In the genomic region with DNA sequence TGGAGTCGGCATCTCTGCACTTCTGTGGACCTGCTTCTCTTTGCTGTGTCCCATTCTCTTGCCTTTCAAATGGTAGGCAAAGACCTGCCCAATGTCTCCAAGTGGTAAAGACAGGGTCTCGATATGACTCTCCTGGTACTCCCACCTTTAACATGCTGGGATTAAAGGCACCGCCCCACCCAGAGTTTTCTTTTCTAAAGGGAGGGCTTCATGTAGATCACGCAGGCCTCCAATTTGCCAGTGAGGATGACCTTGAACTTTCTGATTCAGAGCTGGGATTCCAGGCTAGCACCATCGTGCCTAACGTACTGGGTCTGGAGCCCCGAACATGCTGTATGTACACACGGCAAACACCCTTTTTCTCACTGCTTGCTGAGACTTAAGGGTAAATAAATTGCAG, we compare ENCODE assay signal across 8 mouse cellular contexts. TPM values are rescaled to one million over a fixed set of nuclear protein-coding genes. Genes with fewer than 3 reads are reported as not detected.
DNase-seq lines count a peak whose midpoint lies in the region; ATAC-seq and TF ChIP-seq lines count a peak whose summit lies in the region.

No protein-coding gene starts in this region.

- ATAC-seq in heart, embryonic 14.5 days (ENCODE audit: insufficient number of reproducible peaks, insufficient read depth, low FRiP score, low read depth), result no peak
- ATAC-seq in forebrain, postnatal 0 days, result no peak
- ATAC-seq in midbrain, embryonic 11.5 days (ENCODE audit: low FRiP score), result no peak
- ATAC-seq in cerebellum, adult (ENCODE audit: insufficient number of reproducible peaks, low FRiP score, low TSS enrichment), result no peak

- TF ChIP-seq POLR2A in MEL (IDR thresholded peaks at IDR 0.05; ENCODE audit: control insufficient read depth in 1 of 2, insufficient read depth in 1 of 2, low read depth in 1 of 2, low read length in 2 of 2, poor library complexity in 1 of 2), result no peak

- H3K9me3 ChIP-seq in heart, embryonic 14.5 days (ENCODE audit: control insufficient read depth, low read length), result no peaks in the 10 kb centered on the region
- no peaks in the 10 kb centered on the region for H3K9me3 ChIP-seq in MEL (replicated peaks; ENCODE audit: insufficient read depth, low read length)
- H3K9me3 ChIP-seq in forebrain, postnatal 0 days (ENCODE audit: low read length), result no peaks in the 10 kb centered on the region
- H3K9me3 ChIP-seq in midbrain, embryonic 11.5 days (ENCODE audit: control insufficient read depth, low read length), result no peaks in the 10 kb centered on the region

- H3K27me3 ChIP-seq in heart, embryonic 14.5 days (ENCODE audit: control insufficient read depth, insufficient read depth, low read length), result no peaks in the 10 kb centered on the region
- H3K27me3 ChIP-seq in MEL (ENCODE audit: control insufficient read depth in 1 of 2, insufficient read depth in 2 of 2, low read length in 2 of 2), result no peaks in the 10 kb centered on the region
- no peaks in the 10 kb centered on the region for H3K27me3 ChIP-seq in forebrain, postnatal 0 days (ENCODE audit: insufficient read depth, low read length)
- H3K27me3 ChIP-seq in midbrain, embryonic 11.5 days (ENCODE audit: control insufficient read depth, insufficient read depth, low read length), result no peaks in the 10 kb centered on the region

- H3K9ac ChIP-seq in heart, embryonic 14.5 days (ENCODE audit: low read length), result peak overlapping the region; percentile 83
- H3K9ac ChIP-seq in MEL (ENCODE audit: control insufficient read depth, low read depth, low read length, poor library complexity, severe bottlenecking), result peak overlapping the region; percentile 99
- peak overlapping the region; percentile 57 for H3K9ac ChIP-seq in forebrain, postnatal 0 days
- H3K9ac ChIP-seq in midbrain, embryonic 11.5 days (ENCODE audit: low read length), result peak overlapping the region; percentile 81

- H3K79me2 ChIP-seq in MEL (ENCODE audit: control insufficient read depth, insufficient read depth, low read length, poor library complexity), result peaks cover 63% of the 10 kb centered on the region

- TF ChIP-seq RAD21 in MEL (IDR thresholded peaks at IDR 0.05; ENCODE audit: low read depth, low read length), result no peak

- H3K27ac ChIP-seq in heart, embryonic 14.5 days (replicated peaks in 1 of 2; ENCODE audit: control insufficient read depth in 1 of 2, insufficient read depth in 1 of 2, low read depth in 2 of 2, low read length in 2 of 2), result peak overlapping the region; percentile 96
- peak overlapping the region; percentile 97 for H3K27ac ChIP-seq in MEL (ENCODE audit: control insufficient read depth, low read depth, low read length)
- 0 out of 2 replicates have a peak overlapping the region, but pooled peaks have one; percentile 69 for H3K27ac ChIP-seq in forebrain, postnatal 0 days (ENCODE audit: low read depth, low read length)
- H3K27ac ChIP-seq in midbrain, embryonic 11.5 days (ENCODE audit: low read depth, low read length), result peak overlapping the region; percentile 87; the same call in 1 of the 2 replicates

- WGBS in heart, embryonic 14.5 days, result 10% methylated on average over 8 of the region's 8 CpGs
- WGBS in forebrain, postnatal 0 days, result 6% methylated on average over 8 of the region's 8 CpGs
- 2% methylated on average over 8 of the region's 8 CpGs for WGBS in midbrain, embryonic 11.5 days

- H3K4me3 ChIP-seq in heart, embryonic 14.5 days (ENCODE audit: control insufficient read depth in 1 of 2, insufficient read depth in 1 of 2, low read depth in 1 of 2, low read length in 2 of 2), result peak overlapping the region; percentile 64 to 67
- peak overlapping the region; percentile 86 to 94 for H3K4me3 ChIP-seq in MEL (ENCODE audit: control insufficient read depth in 1 of 2, insufficient read depth in 1 of 2, low read depth in 2 of 2, low read length in 2 of 2)
- H3K4me3 ChIP-seq in forebrain, postnatal 0 days (ENCODE audit: low read depth, low read length), result peak overlapping the region; percentile 47
- peak overlapping the region; percentile 65 for H3K4me3 ChIP-seq in midbrain, embryonic 11.5 days (ENCODE audit: low read depth, low read length)

- TF ChIP-seq CTCF in MEL (IDR thresholded peaks at IDR 0.05 in 2 of 3, conservative IDR thresholded peaks at IDR 0.05 in 1 of 3; ENCODE audit: control insufficient read depth in 1 of 3, insufficient read depth in 1 of 3, low read depth in 2 of 3, low read length in 3 of 3, poor library complexity in 1 of 3, severe bottlenecking in 1 of 3), result no peak
- no peak for TF ChIP-seq CTCF in forebrain, postnatal 0 days (IDR thresholded peaks at IDR 0.05; ENCODE audit: low read depth)

- H3K4me2 ChIP-seq in heart, embryonic 14.5 days (ENCODE audit: low read length), result peak overlapping the region; percentile 91
- peak overlapping the region; percentile 91 for H3K4me2 ChIP-seq in forebrain, postnatal 0 days (ENCODE audit: low read depth)
- H3K4me2 ChIP-seq in midbrain, embryonic 11.5 days, result peak overlapping the region; percentile 95

- no peak for DNase-seq in heart, postnatal 14 days
- no peak for DNase-seq in MEL (ENCODE audit: low read depth, low spot score)
- no peak for DNase-seq in forebrain, postnatal 0 days
- no peak for DNase-seq in midbrain, embryonic 11.5 days (ENCODE audit: low spot score, missing footprints)
- DNase-seq in left cerebral cortex, adult 11 months (ENCODE audit: low spot score), result no peak
- DNase-seq in left cerebral cortex, adult 18-20 months (ENCODE audit: low spot score in 2 of 2), result no peak

- TF ChIP-seq EP300 in MEL (IDR thresholded peaks at IDR 0.05; ENCODE audit: low read depth in 1 of 2, low read length in 2 of 2), result no peak

- H3K4me1 ChIP-seq in heart, embryonic 14.5 days (ENCODE audit: control insufficient read depth in 2 of 2, insufficient read depth in 2 of 2, low read length in 2 of 2), result peaks cover 16 to 28% of the 10 kb centered on the region in 2 experiments
- H3K4me1 ChIP-seq in MEL (ENCODE audit: control insufficient read depth in 1 of 2, insufficient read depth in 2 of 2, low read length in 2 of 2), result peaks cover 5 to 10% of the 10 kb centered on the region in 2 experiments; a peak in 3 of 4 replicates
- peaks cover 8% of the 10 kb centered on the region; the same call in 1 of the 2 replicates for H3K4me1 ChIP-seq in forebrain, postnatal 0 days (ENCODE audit: insufficient read depth)
- peaks cover 30% of the 10 kb centered on the region for H3K4me1 ChIP-seq in midbrain, embryonic 11.5 days (ENCODE audit: control insufficient read depth, insufficient read depth, low read length)

- H3K36me3 ChIP-seq in heart, embryonic 14.5 days (ENCODE audit: control insufficient read depth, insufficient read depth, low read length), result peaks cover 5% of the 10 kb centered on the region
- peaks cover 7 to 20% of the 10 kb centered on the region in 2 experiments for H3K36me3 ChIP-seq in MEL (ENCODE audit: control insufficient read depth in 1 of 2, insufficient read depth in 2 of 2, low read length in 2 of 2)
- no peaks in the 10 kb centered on the region for H3K36me3 ChIP-seq in forebrain, postnatal 0 days (ENCODE audit: insufficient read depth)
- H3K36me3 ChIP-seq in midbrain, embryonic 11.5 days (ENCODE audit: control insufficient read depth, insufficient read depth, low read length), result peaks cover 1% of the 10 kb centered on the region; the same call in 1 of the 2 replicates

- intact Hi-C loops in heart, postnatal 14 days (cut with DNase I), result no loop called here

RNA-seq across cellular contexts. Expression of a gene that starts 6.1 kb away (rescaled TPM):
- polyA plus RNA-seq in heart, embryonic 14.5 days (2014; fragmentation: Nextera tagmentation; extraction: Ambion mirVana), result 218 and 223 TPM in 2 replicates
- total RNA-seq in heart, postnatal 14 days (2021), result 10 to 100 TPM; 93.9 to 97.0 TPM
- total RNA-seq in MEL (2012; rRNA removed), result 580 and 633 TPM in 2 replicates
- polyA plus RNA-seq in MEL (2012; ENCODE audit: insufficient read depth in 1 of 2, insufficient read length in 2 of 2, low read depth in 1 of 2, low replicate concordance in 2 of 2, missing spikeins in 1 of 2), result 100 to 1,000 TPM; 250 to 973 TPM
- 361 and 392 TPM in 2 replicates for total RNA-seq in forebrain, postnatal 0 days (2014; rRNA removed)
- 349 and 384 TPM in 2 replicates for polyA plus RNA-seq in forebrain, postnatal 0 days (2015; fragmentation: Nextera tagmentation; extraction: Ambion mirVana)
- 741 and 754 TPM in 2 replicates for polyA plus RNA-seq in midbrain, embryonic 11.5 days (2014; fragmentation: Nextera tagmentation; extraction: Ambion mirVana)
- 100 to 1,000 TPM; 191 to 199 TPM for total RNA-seq in left cerebral cortex, adult 18-20 months (2021)

RNA-seq across cellular contexts. Expression of a gene that starts 14.2 kb away (rescaled TPM):
- polyA plus RNA-seq in heart, embryonic 14.5 days (2014; fragmentation: Nextera tagmentation; extraction: Ambion mirVana), result 10.0 and 10.3 TPM in 2 replicates
- total RNA-seq in heart, postnatal 14 days (2021), result 10 to 100 TPM; 10.3 to 12.2 TPM
- 2.0 and 2.9 TPM in 2 replicates for total RNA-seq in MEL (2012; rRNA removed)
- polyA plus RNA-seq in MEL (2012; ENCODE audit: insufficient read depth in 1 of 2, insufficient read length in 2 of 2, low read depth in 1 of 2, low replicate concordance in 2 of 2, missing spikeins in 1 of 2), result 1 to 10 TPM in 1 of 2 experiments, not detected in 1; 5.8 TPM
- total RNA-seq in forebrain, postnatal 0 days (2014; rRNA removed), result 2.0 and 4.7 TPM in 2 replicates
- polyA plus RNA-seq in forebrain, postnatal 0 days (2015; fragmentation: Nextera tagmentation; extraction: Ambion mirVana), result 0.80 and 0.86 TPM in 2 replicates
- polyA plus RNA-seq in midbrain, embryonic 11.5 days (2014; fragmentation: Nextera tagmentation; extraction: Ambion mirVana), result 6.4 and 8.4 TPM in 2 replicates
- 1 to 10 TPM; 3.8 TPM for total RNA-seq in left cerebral cortex, adult 18-20 months (2021)

RNA-seq across cellular contexts. Expression of a gene that starts 14.6 kb away (rescaled TPM):
- 18.9 and 21.8 TPM in 2 replicates for polyA plus RNA-seq in heart, embryonic 14.5 days (2014; fragmentation: Nextera tagmentation; extraction: Ambion mirVana)
- 1 to 10 TPM; 7.2 TPM for total RNA-seq in heart, postnatal 14 days (2021)
- total RNA-seq in MEL (2012; rRNA removed), result 49.3 and 53.1 TPM in 2 replicates
- 10 to 100 TPM in 1 of 2 experiments, not detected in 1; 78.3 TPM for polyA plus RNA-seq in MEL (2012; ENCODE audit: insufficient read depth in 1 of 2, insufficient read length in 2 of 2, low read depth in 1 of 2, low replicate concordance in 2 of 2, missing spikeins in 1 of 2)
- 88.4 and 103 TPM in 2 replicates for total RNA-seq in forebrain, postnatal 0 days (2014; rRNA removed)
- polyA plus RNA-seq in forebrain, postnatal 0 days (2015; fragmentation: Nextera tagmentation; extraction: Ambion mirVana), result 65.1 and 83.6 TPM in 2 replicates
- polyA plus RNA-seq in midbrain, embryonic 11.5 days (2014; fragmentation: Nextera tagmentation; extraction: Ambion mirVana), result 25.5 and 25.9 TPM in 2 replicates
- total RNA-seq in left cerebral cortex, adult 18-20 months (2021), result 10 to 100 TPM; 39.5 to 45.2 TPM

RNA-seq across cellular contexts. Expression of a gene that starts 30.2 kb away (rescaled TPM):
- 28.2 and 38.5 TPM in 2 replicates for polyA plus RNA-seq in heart, embryonic 14.5 days (2014; fragmentation: Nextera tagmentation; extraction: Ambion mirVana)
- 1 to 10 TPM; 5.2 to 5.6 TPM for total RNA-seq in heart, postnatal 14 days (2021)
- 22.6 and 25.1 TPM in 2 replicates for total RNA-seq in MEL (2012; rRNA removed)
- 10 to 100 TPM in 1 of 2 experiments, not detected in 1; 42.1 TPM for polyA plus RNA-seq in MEL (2012; ENCODE audit: insufficient read depth in 1 of 2, insufficient read length in 2 of 2, low read depth in 1 of 2, low replicate concordance in 2 of 2, missing spikeins in 1 of 2)
- 19.5 and 25.7 TPM in 2 replicates for total RNA-seq in forebrain, postnatal 0 days (2014; rRNA removed)
- polyA plus RNA-seq in forebrain, postnatal 0 days (2015; fragmentation: Nextera tagmentation; extraction: Ambion mirVana), result 20.8 and 23.3 TPM in 2 replicates
- 28.0 and 30.6 TPM in 2 replicates for polyA plus RNA-seq in midbrain, embryonic 11.5 days (2014; fragmentation: Nextera tagmentation; extraction: Ambion mirVana)
- total RNA-seq in left cerebral cortex, adult 18-20 months (2021), result 1 to 10 TPM; 6.1 to 6.7 TPM
